Mouse (Mus musculus) E14TG2a.4 (cell line): ENCODE data around the gene Gm49318.

Experiments
- CTCF ChIP-seq: conservative IDR thresholded peaks from 2 replicates; pipeline ENCODE4 v1.5.1; 2014; ENCODE audit warnings: low read length
- NANOG ChIP-seq: IDR thresholded peaks from 2 replicates; pipeline ENCODE4 v1.6.1; 2014; ENCODE audit warnings: borderline replicate concordance, low read length, mixed read lengths
- POU5F1 ChIP-seq: IDR thresholded peaks from 2 replicates; pipeline ENCODE4 v1.6.1; 2014; ENCODE audit warnings: low read length, borderline replicate concordance

DNA sequence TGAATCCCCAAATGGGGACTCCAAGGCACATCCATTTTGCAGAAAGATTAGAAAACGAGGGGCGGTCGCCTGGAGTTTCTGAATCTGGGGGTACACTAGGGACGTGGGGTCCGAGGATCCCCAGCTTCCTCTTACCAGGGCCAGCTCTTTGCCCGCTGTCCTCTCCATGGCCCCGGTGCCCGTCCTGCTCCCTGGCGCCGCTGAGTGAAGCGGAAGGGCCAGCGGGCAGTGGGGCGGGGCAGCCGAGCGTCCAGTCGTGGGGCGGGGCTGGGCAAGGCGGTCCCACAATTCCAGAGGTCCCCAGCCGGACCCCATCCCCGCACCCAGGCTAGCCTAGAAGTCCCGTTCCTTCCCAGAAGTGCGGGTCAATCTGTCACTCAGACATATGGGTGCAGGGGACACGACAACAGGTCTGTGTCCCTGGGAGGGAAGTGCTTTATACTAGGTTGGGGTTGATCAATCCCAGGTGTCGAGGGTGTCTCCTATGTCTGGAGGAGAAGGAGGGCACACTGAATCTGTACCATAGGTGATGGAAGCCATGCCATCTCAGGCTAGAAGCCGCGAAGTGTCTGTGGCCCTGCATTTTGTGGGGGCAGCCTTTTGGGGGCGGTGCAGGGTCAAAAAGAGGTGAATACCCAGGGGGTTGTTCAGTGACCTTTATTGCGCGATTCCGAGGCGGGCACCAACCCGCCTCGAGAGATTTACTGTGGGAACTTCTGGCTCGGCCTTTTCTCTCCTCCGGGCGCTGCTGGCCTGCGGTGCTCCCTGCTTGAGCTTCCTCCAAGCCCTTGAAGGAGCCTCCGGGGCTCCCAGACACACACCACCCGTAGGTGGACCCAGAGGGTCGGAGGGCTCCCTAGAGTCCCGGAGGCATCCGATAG is 81.6 kb downstream of the Gm49318 start, which contains the start of gene Rgl3:
- TF ChIP-seq CTCF (no peak), NANOG (no peak), POU5F1 (no peak)
